Mouse (Mus musculus) stomach, postnatal 0 days (tissue): ENCODE data around the gene Tha1. TPM values are rescaled to one million over a fixed set of nuclear protein-coding genes. Genes with fewer than 3 reads are reported as not detected.
A peak's percentile ranks its signal among the peaks of the same experiment; 100 is the strongest.

Experiments used
- ATAC-seq: fragments of 200-750 bp; cut with Nextera tagmentation; 2 replicates; pipeline ENCODE4 v1.8.0; 2017; ENCODE audit not compliant: low FRiP score, low TSS enrichment
- DNase-seq: peaks from one replicate; pipeline ENCODE4 v3.0.0-alpha.2; 2016; ENCODE audit warnings: low spot score
- H3K27ac ChIP-seq: fragments of 300-500 bp; sonication (generic); replicated peaks from 2 replicates; pipeline ENCODE4 v1.5.1; 2014; ENCODE audit warnings: mild to moderate bottlenecking, control low read depth
- H3K27me3 ChIP-seq: fragments of 300-500 bp; sonication (generic); 2 replicates; pipeline ENCODE4 v1.6.1; 2014; ENCODE audit warnings: low read length; ENCODE audit not compliant: control insufficient read depth, insufficient read depth
- H3K36me3 ChIP-seq: fragments of 300-500 bp; sonication (generic); 2 replicates; pipeline ENCODE4 v1.6.1; 2014; ENCODE audit warnings: low read length, mixed read lengths; ENCODE audit not compliant: control insufficient read depth, insufficient read depth
- H3K4me1 ChIP-seq: fragments of 300-500 bp; sonication (generic); replicated peaks from 2 replicates; pipeline ENCODE4 v1.6.1; 2014; ENCODE audit warnings: antibody characterized with exemption; ENCODE audit not compliant: control insufficient read depth, insufficient read depth
- H3K4me2 ChIP-seq: fragments of 300-500 bp; sonication (generic); replicated peaks from 2 replicates; pipeline ENCODE4 v1.6.1; 2014; ENCODE audit warnings: low read depth, mild to moderate bottlenecking, control low read depth, moderate library complexity
- H3K4me3 ChIP-seq: fragments of 300-500 bp; sonication (generic); 2 replicates; pipeline ENCODE4 v1.5.1; 2014; ENCODE audit warnings: low read depth, low read length, control low read depth
- H3K9ac ChIP-seq: fragments of 300-500 bp; sonication (generic); 2 replicates; pipeline ENCODE4 v1.6.1; 2014; ENCODE audit warnings: mild to moderate bottlenecking, low read length, control low read depth, mixed read lengths
- H3K9me3 ChIP-seq: fragments of 300-500 bp; sonication (generic); 2 replicates; pipeline ENCODE4 v1.6.1; 2016; ENCODE audit warnings: low read length; ENCODE audit not compliant: control insufficient read depth
- CTCF ChIP-seq: IDR thresholded peaks from 2 replicates; pipeline ENCODE4 v1.5.1; 2016; ENCODE audit warnings: antibody characterized with exemption, low read depth, mild to moderate bottlenecking, moderate library complexity
- EP300 ChIP-seq: optimal IDR thresholded peaks from 2 replicates; pipeline ENCODE3; 2016; ENCODE audit warnings: antibody characterized with exemption
- WGBS: fragments of 180-500 bp; shearing (Covaris S2); extraction: QIAGEN DNeasy Blood & Tissue Kit; methylation state at CpG from one replicate; pipeline ENCODE4 v1.1.7; 2014; 5-methylcytosine and 5-hydroxymethylcytosine counted together
- polyA plus RNA-seq: library from polyadenylated mRNA; unstranded; fragments of >200 nt; fragmentation: Nextera tagmentation; extraction: Ambion mirVana; gene quantifications from 2 replicates; pipeline ENCODE4 v1.2.1, GENCODE M21; 2015

Tha1 gene
- polyA plus RNA-seq, 1 experiment from 2014 or later = 5.7 TPM

DNA sequence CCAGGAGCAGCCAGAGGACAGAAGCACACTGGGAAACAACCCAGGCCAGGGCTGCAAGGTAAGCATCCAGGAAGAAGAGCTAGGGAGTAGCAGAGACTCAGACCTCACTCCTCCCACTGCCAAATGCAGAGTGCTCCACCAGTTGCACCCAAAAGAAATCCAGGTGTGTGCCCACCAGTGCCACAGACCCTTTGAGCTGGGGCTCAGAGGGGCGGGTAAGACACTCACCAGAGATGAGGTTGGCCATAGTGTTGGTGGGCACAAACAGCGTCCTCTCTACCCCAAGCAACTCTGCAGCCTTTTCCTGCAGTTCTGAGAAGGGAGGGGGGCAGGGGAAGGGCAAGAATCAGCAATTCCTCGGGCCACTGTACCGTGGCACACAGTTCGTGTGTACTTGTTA, 1.9 kb downstream of the Tha1 start:
- Histone ChIP-seq H3K4me3 (no peak overlapping the region), H3K27ac (no peak overlapping the region), H3K4me1 (no peaks in the 10 kb centered on the region), H3K27me3 (no peaks in the 10 kb centered on the region), H3K36me3 (no peaks in the 10 kb centered on the region), H3K9ac (no peak overlapping the region), H3K4me2 (no peak overlapping the region), H3K9me3 (no peaks in the 10 kb centered on the region)
- WGBS = 75% methylated on average over 5 of the region's 5 CpGs
- DNase-seq = no peak
- no peak for ATAC-seq
- TF ChIP-seq EP300 = no peak
- no peak for TF ChIP-seq CTCF

DNA sequence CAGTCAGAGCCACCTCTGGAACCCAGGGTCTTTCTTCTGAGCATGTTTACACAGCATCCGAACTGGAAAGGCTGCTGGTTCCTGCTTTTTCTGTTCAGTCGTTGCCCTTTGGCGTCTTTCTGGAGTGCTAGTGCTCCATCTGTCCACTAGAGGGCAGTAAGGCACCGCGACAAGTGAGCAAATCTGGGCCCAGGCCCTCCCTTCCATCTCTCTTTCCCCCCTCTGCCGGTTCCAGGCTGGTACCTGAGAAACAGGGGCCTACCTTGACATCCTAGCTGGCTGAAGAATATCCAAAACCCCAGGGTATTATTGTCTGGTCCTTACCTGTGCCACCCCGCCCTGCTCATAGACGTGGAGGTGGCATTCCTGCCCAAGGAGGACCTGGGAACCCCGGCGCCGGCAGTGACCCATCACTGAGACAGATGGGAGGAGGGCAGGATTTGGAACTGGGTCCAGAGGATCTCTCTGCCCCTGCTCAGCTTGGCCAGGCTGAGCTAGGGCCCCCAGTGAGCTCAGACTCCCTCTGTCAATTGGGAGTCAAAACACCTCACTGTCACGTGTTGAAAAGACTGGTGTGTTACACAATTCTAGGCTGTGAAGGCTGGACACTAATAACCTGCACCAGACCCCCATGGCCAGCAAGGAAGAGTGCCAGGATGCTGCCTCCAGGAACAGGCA, 2.5 kb downstream of the Tha1 start:
- H3K27ac ChIP-seq = no peak overlapping the region
- H3K9ac ChIP-seq = no peak overlapping the region
- WGBS = 39% methylated on average over 12 of the region's 12 CpGs
- H3K36me3 ChIP-seq = no peaks in the 10 kb centered on the region
- no peaks in the 10 kb centered on the region for H3K27me3 ChIP-seq
- TF ChIP-seq CTCF = peak; percentile 99
- no peak for TF ChIP-seq EP300
- no peak overlapping the region for H3K4me2 ChIP-seq
- DNase-seq = peak; percentile 78
- H3K9me3 ChIP-seq = no peaks in the 10 kb centered on the region
- H3K4me3 ChIP-seq = no peak overlapping the region
- no peak; the same call in 1 of the 2 replicates for ATAC-seq
- H3K4me1 ChIP-seq = 0 out of 2 replicates have a peak, but pooled peaks cover 2% of the 10 kb centered on the region

GRCm38 (mm10) chr11:117865988-117866387, 7.3 kb downstream of the Tha1 start:
- no peaks in the 10 kb centered on the region for H3K9me3 ChIP-seq
- no peak overlapping the region for H3K4me3 ChIP-seq
- H3K9ac ChIP-seq = no peak overlapping the region
- no peak for TF ChIP-seq EP300
- TF ChIP-seq CTCF = no peak
- peaks cover 2% of the 10 kb centered on the region; the same call in 1 of the 2 replicates for H3K27me3 ChIP-seq
- H3K27ac ChIP-seq = no peak overlapping the region
- no peaks in the 10 kb centered on the region for H3K36me3 ChIP-seq
- ATAC-seq (no peak), DNase-seq (no peak)
- H3K4me1 ChIP-seq = 0 out of 2 replicates have a peak, but pooled peaks cover 2% of the 10 kb centered on the region
- 47% methylated on average over 6 of the region's 6 CpGs for WGBS
- H3K4me2 ChIP-seq = no peak overlapping the region

DNA sequence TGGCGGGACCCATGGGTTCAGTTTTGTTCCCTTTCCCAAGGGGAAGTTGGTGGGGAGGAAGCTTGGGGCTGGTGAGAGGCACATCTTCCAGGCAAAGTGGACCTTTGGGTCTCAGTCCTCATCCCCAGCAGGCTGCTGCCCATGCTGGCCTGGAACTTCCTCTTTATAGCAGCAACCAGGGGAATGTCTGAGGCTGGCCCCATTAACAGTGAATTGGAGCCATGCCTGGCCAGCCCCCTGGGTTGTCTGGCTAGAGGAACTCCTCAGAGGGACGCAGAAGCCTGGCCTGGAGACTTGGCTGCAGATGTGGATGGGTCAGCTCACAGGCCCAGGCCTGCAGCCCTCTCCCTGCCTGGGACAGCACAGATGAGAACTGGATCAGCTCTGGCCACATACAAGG, 8.5 kb downstream of the Tha1 start:
- WGBS = 75% methylated on average over 2 of the region's 2 CpGs
- TF ChIP-seq CTCF (no peak), EP300 (no peak)
- no peak overlapping the region for H3K4me2 ChIP-seq
- peaks cover 3% of the 10 kb centered on the region; the same call in 1 of the 2 replicates for H3K27me3 ChIP-seq
- no peak overlapping the region for H3K27ac ChIP-seq
- H3K4me3 ChIP-seq = no peak overlapping the region
- 0 out of 2 replicates have a peak, but pooled peaks cover 2% of the 10 kb centered on the region for H3K4me1 ChIP-seq
- no peaks in the 10 kb centered on the region for H3K9me3 ChIP-seq
- H3K36me3 ChIP-seq = no peaks in the 10 kb centered on the region
- no peak overlapping the region for H3K9ac ChIP-seq
- no peak for DNase-seq
- no peak for ATAC-seq

DNA sequence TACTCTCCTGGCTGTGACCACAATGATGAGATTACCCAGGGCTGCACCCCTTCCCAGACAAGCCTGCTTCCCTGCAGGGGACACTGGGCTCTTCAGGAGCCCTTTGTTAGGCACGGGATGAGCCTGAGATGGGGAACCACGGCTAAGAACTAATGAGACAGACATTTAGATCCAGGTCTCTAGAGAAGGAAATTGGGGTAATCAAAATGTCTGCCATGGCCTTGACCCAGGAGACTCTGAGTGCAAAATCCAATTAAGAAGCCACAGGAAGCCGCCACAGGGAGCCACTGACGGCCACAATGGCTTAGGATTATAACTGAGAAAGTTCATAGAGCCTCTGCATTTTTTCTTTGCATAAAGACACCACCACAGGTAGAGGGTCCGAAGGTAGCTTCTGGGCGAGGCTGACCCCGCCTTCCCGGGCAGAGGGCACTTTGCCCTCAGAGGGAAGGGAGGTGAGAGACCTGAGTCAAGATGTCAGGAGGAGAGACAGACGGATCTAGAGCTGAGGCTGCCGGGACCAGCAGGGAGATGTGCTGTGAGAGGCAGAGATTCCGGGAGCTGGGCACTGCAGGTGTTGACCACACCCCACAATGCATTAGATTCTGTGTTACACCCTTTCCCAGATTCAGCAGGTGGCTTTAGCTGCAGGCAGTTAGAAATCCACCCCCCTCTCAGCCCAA, 10.0 kb downstream of the Tha1 start:
- Histone ChIP-seq H3K27me3 (peaks cover 3% of the 10 kb centered on the region; the same call in 1 of the 2 replicates), H3K4me2 (no peak overlapping the region), H3K4me3 (no peak overlapping the region), H3K9ac (no peak overlapping the region), H3K9me3 (no peaks in the 10 kb centered on the region), H3K4me1 (0 out of 2 replicates have a peak, but pooled peaks cover 2% of the 10 kb centered on the region), H3K36me3 (no peaks in the 10 kb centered on the region), H3K27ac (no peak overlapping the region)
- DNase-seq (no peak), ATAC-seq (no peak)
- WGBS = 32% methylated on average over 11 of the region's 11 CpGs
- TF ChIP-seq CTCF (no peak), EP300 (no peak)

- no peaks in the 10 kb centered on the region for H3K4me1 ChIP-seq
- no peaks in the 10 kb centered on the region; the same call in 1 of the 2 replicates for H3K36me3 ChIP-seq
- ATAC-seq (no peak), DNase-seq (no peak)
- 6% methylated on average over 23 of the region's 23 CpGs for WGBS
- no peak within 1 kb of the TSS for H3K4me3 ChIP-seq
- TF ChIP-seq CTCF = no peak
- no peak for TF ChIP-seq EP300
- no peaks in the 10 kb centered on the region for H3K9me3 ChIP-seq
- no peak within 1 kb of the TSS for H3K4me2 ChIP-seq
- peaks cover 3% of the 10 kb centered on the region; the same call in 1 of the 2 replicates for H3K27me3 ChIP-seq
- no peak within 1 kb of the TSS for H3K9ac ChIP-seq
- H3K27ac ChIP-seq = no peak within 1 kb of the TSS
Observed at GRCm38 (mm10) chr11:117860601-117861000, 12.7 kb downstream of the Tha1 start, which contains the start of gene Tmem235. Tmem235 (plus strand) TSS chr11:117860752.
